Mouse (Mus musculus): ENCODE data around the gene Sis. TPM values are rescaled to one million over a fixed set of nuclear protein-coding genes. Genes with fewer than 3 reads are reported as not detected.

The Sis gene
- not detected for polyA plus RNA-seq (2021)

DNA sequence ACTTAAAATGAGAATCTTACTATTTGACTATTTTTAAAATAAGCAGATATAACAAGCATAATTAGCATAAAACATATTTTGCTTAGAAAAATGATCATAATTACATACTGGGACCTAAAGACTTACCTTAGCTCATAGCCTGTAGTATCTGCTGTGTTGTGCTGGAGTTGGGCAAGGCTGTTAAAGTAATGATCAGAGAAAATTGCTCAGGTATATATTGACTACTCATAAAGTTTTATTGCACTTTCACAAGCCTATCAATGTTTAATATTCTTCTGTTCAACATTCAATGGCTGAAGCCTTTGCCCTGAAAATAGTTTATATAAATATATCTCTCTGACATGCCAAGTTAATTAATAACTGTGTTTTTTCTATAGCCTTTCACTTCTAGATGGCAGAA lies at the start of gene Sis:
TSS of gene Sis (minus strand) at position 189 of the 400 bp plus-strand sequence.
- no peak for ATAC-seq
- H3K27me3 ChIP-seq = peaks cover 5% of the 10 kb centered on the region
- ChIA-PET CTCF (no interaction called here), POLR2A (no interaction called here)
- no peak for DNase-seq (ENCODE audit: low read depth, low spot score)
- no peak for TF ChIP-seq CTCF (IDR thresholded peaks at IDR 0.05)
- in situ Hi-C loops (cut with MboI; ENCODE audit: low pct_unique_long_range_greater_than_20kb) = no loop called here

DNA sequence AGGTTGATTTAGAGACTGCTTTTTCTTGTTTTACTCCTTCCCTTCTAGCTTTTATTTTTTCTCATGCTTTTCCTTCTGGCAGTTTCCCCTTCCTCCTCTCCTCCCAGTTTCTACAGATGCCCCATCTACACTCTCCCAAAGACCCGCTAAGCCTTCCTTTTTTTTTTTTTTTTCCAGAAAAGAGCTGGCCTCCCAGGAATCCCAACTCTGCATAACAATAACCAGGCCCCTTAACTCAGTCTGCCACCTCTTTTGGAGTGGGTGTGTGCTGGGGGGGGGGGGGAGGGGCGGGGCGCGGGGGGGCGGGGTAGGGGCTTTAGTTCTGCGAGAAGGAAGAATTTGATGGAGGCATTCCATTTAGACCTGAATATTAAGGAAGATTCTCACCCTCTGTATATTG lies 38.4 kb upstream of the Sis start:
- POLR2A ChIA-PET = no interaction called here
- in situ Hi-C loops (cut with MboI; ENCODE audit: low pct_unique_long_range_greater_than_20kb) = no loop called here
- no peak for DNase-seq (ENCODE audit: low read depth, low spot score)

DNA sequence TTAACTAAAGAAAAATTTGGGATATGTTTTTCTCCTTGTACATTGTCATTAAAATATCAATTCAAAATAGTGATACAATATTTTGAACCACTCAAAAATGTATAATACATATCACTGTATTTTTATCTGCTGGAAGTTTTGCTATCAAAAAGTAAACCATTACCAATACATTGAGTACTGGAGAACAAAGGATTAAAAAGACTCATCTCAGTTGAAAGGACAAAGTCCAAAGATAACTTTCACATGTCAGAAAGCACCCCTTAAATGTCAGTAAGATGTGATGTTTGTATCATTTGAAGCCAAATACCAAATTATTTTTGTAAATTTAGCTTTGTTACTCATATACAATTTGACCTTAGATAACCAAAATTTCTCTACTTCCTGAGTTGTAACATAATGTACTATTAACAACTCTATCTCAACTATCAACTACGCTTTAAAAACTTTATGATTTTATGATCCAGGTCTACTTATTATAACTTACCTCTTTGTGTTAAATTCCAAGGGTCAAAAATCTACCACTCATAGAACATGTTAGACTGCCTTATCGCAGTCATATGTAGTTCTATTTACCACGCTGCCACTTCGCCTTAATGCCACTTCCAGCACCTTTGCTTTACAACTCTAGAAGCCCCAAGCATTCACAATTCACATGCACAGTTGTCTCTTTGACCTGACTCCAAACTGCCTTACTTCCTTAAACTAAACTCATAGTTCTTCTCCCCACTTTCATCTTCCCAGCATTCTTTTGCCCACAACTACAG lies 35.5 kb upstream of the Sis start:
- no peak for DNase-seq (ENCODE audit: low read depth, low spot score)
- H3K27me3 ChIP-seq = no peaks in the 10 kb centered on the region
- ChIA-PET POLR2A (no interaction called here), CTCF (no interaction called here)
- TF ChIP-seq CTCF (IDR thresholded peaks at IDR 0.05) = no peak
- ATAC-seq = no peak
- in situ Hi-C loops (cut with MboI; ENCODE audit: low pct_unique_long_range_greater_than_20kb) = no loop called here

More for the DNA sequence above, 38.4 kb upstream of the Sis start:
- no peaks in the 10 kb centered on the region for H3K27me3 ChIP-seq
- TF ChIP-seq CTCF (IDR thresholded peaks at IDR 0.05) = no peak
- CTCF ChIA-PET = no interaction called here
- ATAC-seq = no peak

DNA sequence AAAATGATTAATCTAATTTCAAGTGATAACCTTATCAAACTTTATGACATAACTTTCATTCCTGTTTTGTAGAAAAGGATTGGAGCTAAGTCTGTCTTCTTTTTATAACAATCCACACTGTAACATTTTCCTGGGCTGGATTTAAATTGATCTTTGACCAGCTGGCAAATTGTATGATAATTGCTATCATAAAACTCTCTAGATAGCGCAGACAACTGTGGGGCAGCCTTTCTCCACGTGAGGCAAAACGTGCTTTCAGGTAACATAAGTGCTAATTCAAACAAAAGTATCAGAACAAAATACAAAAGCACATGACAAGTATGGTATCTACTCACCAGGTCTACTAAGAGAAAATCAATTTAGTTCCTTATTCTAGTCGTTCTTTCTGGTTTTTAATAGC lies 29.9 kb upstream of the Sis start:
- DNase-seq (ENCODE audit: low read depth, low spot score) = no peak
- ChIA-PET CTCF (no interaction called here), POLR2A (no interaction called here)
- no peak for ATAC-seq
- TF ChIP-seq CTCF (IDR thresholded peaks at IDR 0.05) = no peak
- in situ Hi-C loops (cut with MboI; ENCODE audit: low pct_unique_long_range_greater_than_20kb) = no loop called here
- no peaks in the 10 kb centered on the region for H3K27me3 ChIP-seq

DNA sequence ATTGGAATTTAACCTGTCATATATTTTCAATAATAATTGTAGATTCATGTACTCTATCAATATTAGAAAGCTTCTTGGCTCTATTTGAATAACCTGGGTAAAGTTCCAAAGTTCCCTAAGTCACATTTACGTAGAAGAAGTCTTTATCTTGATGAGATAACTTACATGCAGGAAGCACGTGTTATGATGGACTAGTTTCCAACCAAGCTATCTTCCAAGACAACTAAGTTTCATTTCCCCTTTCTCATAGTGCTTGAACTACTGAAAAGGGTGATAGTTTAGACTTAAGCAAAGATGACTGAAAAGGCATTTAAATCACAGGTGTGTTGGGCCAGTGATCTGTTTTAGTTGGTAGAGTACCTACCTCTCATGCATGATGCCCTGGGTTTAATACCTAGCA lies 23.3 kb upstream of the Sis start:
- ATAC-seq = no peak
- H3K27me3 ChIP-seq = no peaks in the 10 kb centered on the region
- DNase-seq (ENCODE audit: low read depth, low spot score) = no peak
- POLR2A ChIA-PET = no interaction called here
- TF ChIP-seq CTCF (IDR thresholded peaks at IDR 0.05) = no peak
- in situ Hi-C loops (cut with MboI; ENCODE audit: low pct_unique_long_range_greater_than_20kb) = no loop called here
- CTCF ChIA-PET = no interaction called here

DNA sequence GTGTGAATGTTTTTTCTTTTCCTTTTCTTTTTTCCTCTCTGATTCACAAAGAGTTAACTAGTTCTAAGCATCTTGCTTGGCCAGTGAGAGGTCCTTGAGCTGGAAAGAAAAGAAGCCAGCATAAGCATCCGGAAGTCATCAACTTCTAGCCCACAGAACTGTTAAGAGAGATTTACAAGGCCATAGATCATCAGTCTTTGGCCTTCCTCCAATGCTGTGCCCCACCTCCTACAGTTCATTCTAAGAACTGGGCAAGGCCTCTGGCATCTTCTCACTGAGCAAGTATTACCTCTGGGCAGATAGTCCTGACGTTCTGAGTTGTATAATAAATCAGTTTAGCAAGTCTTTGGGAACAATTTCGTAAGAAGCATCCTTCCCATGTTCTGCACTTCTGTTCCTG lies 8.9 kb upstream of the Sis start:
- in situ Hi-C loops (cut with MboI; ENCODE audit: low pct_unique_long_range_greater_than_20kb) = no loop called here
- DNase-seq (ENCODE audit: low read depth, low spot score) = no peak
- H3K27me3 ChIP-seq = no peaks in the 10 kb centered on the region
- no peak for ATAC-seq
- TF ChIP-seq CTCF (IDR thresholded peaks at IDR 0.05) = no peak
- CTCF ChIA-PET = interaction anchor here (1.1 kb wide), 1 partner anchor 11 kb away, joined by 3 read pairs; no protein-coding TSS in a partner anchor
- POLR2A ChIA-PET = no interaction called here

DNA sequence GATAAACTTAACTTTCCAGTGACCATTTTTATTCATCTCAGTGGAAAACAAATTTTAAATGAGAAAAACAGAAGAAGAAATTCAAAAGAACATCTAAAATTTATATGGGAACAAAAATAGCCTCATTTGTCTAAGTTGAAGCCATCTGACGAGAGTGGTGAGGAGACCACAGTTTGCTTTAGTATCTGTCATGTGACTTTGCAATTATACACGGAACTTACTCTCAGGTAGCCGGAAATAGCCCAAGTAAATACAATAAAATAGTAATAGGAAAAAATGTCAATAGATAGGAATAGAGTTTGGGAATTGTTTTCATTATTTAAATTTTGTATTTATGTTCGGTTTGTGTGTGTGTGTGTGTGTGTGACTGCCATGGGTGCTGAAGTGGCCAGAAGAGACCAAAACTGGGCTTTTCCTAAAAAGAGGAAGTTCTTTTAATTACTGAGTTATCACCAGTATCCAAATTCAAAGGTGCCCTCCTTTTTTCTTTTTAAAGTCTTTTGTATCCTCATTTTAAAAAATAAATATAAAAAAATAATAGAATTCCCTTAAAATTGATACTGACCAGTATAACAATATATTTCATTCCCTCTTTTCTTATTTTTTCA lies 48.6 kb downstream of the Sis start:
- DNase-seq (ENCODE audit: low read depth, low spot score) (no peak), ATAC-seq (no peak)
- peaks cover 3% of the 10 kb centered on the region for H3K27me3 ChIP-seq
- in situ Hi-C loops (cut with MboI; ENCODE audit: low pct_unique_long_range_greater_than_20kb) = no loop called here
- no peak for TF ChIP-seq CTCF (IDR thresholded peaks at IDR 0.05)
- ChIA-PET POLR2A (no interaction called here), CTCF (no interaction called here)

DNA sequence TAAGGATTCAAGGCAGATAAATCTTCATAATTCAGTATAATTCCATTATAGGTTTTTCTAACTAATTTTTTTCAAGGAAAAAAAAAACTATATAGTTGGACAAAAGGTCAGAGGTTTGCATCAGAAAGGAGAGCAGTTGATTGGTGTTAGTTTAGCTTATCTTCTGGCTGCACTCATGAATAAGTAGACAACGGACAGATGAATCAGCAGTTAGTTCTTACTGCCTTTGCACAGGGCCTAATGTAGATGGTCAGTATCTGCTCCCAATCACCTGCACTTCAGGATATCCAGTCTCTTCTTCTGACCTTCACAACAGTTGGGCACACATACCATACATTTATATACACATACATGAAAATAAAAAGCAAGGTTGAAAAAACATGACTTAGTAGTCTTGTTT lies 85.2 kb downstream of the Sis start:
- CTCF ChIA-PET = no interaction called here
- TF ChIP-seq CTCF (IDR thresholded peaks at IDR 0.05) = no peak
- DNase-seq (ENCODE audit: low read depth, low spot score) = no peak
- POLR2A ChIA-PET = no interaction called here
- in situ Hi-C loops (cut with MboI; ENCODE audit: low pct_unique_long_range_greater_than_20kb) = no loop called here
- H3K27me3 ChIP-seq = no peaks in the 10 kb centered on the region
- no peak for ATAC-seq

DNA sequence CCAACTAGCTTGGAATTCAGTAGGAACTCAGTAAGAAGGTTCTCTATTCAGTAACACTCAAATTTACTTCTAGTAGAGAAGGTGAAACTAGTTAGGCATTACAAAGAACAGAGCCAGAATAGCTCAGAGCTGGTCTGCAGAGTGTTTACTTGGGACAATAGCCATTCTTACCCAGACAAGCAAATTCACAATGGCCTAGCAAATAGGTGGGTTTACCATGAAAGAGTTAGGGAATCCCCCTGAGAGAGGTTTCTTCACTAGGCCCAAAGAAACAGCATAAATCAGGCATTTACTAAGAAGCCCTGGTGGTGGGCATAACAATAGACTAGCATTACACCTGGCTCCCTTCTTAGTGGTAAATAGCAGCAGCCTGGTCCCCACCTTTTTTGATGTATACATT lies 99.5 kb downstream of the Sis start:
- ChIA-PET CTCF (no interaction called here), POLR2A (no interaction called here)
- DNase-seq (ENCODE audit: low read depth, low spot score) (no peak), ATAC-seq (no peak)
- TF ChIP-seq CTCF (IDR thresholded peaks at IDR 0.05) = no peak
- in situ Hi-C loops (cut with MboI; ENCODE audit: low pct_unique_long_range_greater_than_20kb) = no loop called here
- H3K27me3 ChIP-seq = no peaks in the 10 kb centered on the region

DNA sequence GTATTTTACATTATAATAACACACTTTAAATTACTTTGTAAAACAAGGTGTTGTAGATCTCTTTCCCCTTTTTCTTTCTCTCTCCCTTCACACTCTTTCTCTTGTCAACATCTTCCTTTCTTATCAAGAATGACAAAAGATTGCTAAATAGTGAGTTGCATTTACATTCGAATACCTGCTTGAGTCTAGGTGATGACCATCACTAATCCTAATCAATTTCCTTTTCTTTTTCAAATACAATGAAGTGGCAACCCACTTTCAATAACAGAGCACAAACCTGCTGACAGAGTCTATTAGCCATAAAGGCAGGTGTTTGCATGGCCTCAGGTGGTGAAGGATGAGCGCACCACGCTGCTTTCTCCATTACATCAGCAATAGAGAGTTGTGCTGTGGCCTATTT lies 108.9 kb downstream of the Sis start:
- in situ Hi-C loops (cut with MboI; ENCODE audit: low pct_unique_long_range_greater_than_20kb) = no loop called here
- H3K27me3 ChIP-seq = no peaks in the 10 kb centered on the region
- DNase-seq (ENCODE audit: low read depth, low spot score) (no peak), ATAC-seq (no peak)
- no peak for TF ChIP-seq CTCF (IDR thresholded peaks at IDR 0.05)
- ChIA-PET POLR2A (no interaction called here), CTCF (no interaction called here)

DNA sequence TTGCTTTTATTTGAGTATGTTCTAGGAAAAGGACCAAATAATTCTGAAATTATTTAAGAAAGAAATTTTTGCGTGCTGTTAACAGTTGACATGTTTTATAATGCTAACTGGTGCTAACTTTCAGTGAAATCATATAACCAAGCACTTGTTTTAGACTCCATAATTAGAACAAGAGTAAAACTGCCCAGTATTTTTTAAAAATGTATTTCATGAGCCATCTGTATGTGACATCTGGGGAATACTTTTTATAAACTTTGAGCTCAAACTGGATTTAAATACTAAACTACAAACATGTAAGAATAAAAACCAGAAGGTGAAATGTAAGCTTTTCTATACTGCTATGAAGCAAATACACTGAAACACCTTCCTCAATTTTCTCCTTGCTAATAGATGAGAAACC lies 112.3 kb downstream of the Sis start:
- DNase-seq (ENCODE audit: low read depth, low spot score) (no peak), ATAC-seq (no peak)
- ChIA-PET CTCF (no interaction called here), POLR2A (no interaction called here)
- H3K27me3 ChIP-seq = peaks cover 4% of the 10 kb centered on the region
- in situ Hi-C loops (cut with MboI; ENCODE audit: low pct_unique_long_range_greater_than_20kb) = no loop called here
- TF ChIP-seq CTCF (IDR thresholded peaks at IDR 0.05) = no peak

DNA sequence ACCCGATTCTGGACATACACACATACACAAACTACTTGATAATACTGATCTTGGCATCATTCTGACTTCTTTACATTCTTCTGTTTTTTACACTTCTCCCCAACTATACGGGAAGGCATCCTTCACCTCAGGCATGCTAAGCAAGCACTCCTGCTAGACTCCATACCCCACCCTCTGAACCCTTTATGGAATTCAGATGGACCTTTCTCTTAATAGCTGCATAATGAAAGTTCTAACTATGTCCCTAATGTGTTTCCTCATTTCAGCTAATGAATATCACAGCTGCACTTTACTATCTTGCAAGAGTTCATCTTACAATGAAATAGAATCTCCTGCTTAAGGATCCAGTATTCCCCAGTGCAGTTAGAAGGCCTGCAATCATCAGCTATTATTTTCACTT lies 127.0 kb downstream of the Sis start:
- no peak for DNase-seq (ENCODE audit: low read depth, low spot score)
- TF ChIP-seq CTCF (IDR thresholded peaks at IDR 0.05) = no peak
- no peaks in the 10 kb centered on the region for H3K27me3 ChIP-seq
- in situ Hi-C loops (cut with MboI; ENCODE audit: low pct_unique_long_range_greater_than_20kb) = no loop called here
- ChIA-PET CTCF (no interaction called here), POLR2A (no interaction called here)
- ATAC-seq = no peak

Other genes starting within 250 kb of the Sis start
- not detected for gene Slitrk3, start 89.9 kb upstream of the Sis start, polyA plus RNA-seq (2021)

All from Patski (cell line).